Mouse (Mus musculus) layer of hippocampus, adult 9-10 months (tissue): Measurements from ENCODE around the gene Crtam.
A peak's percentile ranks its signal among the peaks of the same experiment; 100 is the strongest.

Source experiments
- DNase-seq: peaks from one replicate; pipeline ENCODE4 v3.0.0; 2022; ENCODE audit warnings: low spot score

Gene Crtam

DNA sequence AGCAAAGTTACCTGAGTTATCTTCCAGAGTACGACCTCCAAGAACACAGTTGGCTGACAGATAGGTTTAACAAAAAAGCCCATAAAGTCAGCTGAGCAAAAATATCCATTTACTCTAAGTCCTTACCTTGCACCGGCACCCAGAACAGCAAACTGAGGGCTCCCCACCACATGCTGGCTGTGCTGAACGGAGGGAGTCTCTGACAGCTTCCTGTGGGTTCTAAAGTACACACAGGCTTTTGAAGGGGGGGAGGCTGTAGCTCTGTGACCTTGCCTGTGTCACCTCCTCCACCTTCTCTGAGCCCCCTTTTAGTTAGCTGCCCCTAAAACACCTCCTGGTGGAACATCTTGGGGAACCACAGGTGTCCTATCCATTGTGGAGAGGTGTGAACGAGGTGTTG lies at the start of gene Crtam:
Gene Crtam (minus strand): TSS at position 214 of the 400 bp plus-strand sequence.
- no peak for DNase-seq

DNA sequence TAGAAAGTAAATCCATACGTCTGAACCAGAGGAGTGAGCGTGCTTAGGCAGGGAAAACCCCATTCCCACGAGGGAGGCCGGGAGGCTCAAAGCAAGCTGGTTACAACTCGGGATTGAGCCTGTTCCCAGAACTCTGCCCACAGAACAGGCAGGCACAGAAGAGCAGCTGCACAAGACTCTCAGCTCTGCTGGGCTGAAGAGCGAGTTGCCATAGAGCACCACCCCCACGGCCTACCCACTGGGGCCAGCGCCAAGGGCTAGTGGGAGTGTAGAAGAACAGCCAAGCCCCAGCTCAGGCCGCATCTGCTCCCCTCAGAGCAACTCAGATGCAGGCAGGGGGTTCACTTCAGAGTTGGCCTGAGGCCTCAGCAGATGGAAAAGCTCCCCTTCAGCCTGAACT lies 49.7 kb upstream of the Crtam start:
- peak; percentile 74 for DNase-seq

DNA sequence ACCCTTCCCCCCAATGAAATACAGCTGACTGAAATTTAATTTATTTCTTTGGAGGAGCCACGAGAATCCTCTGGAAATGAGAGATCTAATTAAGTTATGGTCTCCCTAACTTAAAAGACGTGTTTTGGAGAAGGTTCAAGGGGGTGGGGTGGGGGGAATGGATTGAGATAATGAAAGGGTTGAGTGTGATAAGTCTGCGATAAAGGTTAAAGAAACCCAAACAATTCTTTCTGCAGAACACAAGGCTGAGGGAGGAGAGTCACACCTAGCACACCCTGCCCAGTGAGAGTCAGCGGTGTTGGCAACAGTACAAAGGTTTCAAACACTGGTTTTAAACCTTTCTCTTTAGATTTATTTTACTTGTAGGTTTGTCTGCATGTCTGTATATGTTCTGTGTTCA lies 49.0 kb upstream of the Crtam start:
- no peak for DNase-seq

DNA sequence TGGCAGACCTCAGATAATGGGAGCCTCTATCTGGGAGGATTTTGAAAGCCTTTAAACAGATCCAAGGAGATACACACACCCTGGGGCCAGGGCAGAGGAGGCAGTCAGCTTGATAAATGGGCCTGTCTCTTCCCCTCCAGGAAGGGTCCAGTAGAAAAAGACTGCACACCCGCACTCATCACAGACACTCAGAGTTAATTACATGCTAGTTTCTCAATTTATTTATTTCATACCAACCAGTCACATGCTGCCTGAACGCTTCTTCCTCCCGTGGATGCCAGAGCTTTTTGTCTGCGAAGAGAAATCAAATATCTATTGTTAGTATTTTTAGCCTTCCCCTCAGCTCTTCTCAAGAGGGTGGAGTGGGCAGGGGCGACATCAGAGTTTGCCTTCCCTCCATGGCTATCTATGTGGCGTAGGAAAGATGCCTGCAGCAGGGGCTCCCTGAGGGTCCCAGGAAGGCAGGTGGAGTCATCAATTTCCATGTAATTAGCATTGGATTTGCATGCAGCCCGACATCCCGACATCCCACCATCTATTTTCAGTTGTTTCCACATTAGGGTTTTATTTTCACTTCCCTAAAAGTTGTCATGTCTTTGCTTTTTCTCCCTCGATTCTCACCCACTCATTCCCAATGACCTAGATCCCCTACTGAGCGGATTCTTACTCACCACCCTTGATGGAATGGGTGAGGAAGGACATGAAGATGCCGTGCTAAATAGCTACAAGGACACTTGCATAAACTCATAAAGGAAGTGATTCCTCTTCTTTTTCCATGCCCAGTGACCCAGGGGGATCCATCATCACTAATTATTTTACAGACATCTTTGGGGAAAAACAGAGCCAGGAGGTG lies 46.9 kb upstream of the Crtam start:
- DNase-seq = no peak

DNA sequence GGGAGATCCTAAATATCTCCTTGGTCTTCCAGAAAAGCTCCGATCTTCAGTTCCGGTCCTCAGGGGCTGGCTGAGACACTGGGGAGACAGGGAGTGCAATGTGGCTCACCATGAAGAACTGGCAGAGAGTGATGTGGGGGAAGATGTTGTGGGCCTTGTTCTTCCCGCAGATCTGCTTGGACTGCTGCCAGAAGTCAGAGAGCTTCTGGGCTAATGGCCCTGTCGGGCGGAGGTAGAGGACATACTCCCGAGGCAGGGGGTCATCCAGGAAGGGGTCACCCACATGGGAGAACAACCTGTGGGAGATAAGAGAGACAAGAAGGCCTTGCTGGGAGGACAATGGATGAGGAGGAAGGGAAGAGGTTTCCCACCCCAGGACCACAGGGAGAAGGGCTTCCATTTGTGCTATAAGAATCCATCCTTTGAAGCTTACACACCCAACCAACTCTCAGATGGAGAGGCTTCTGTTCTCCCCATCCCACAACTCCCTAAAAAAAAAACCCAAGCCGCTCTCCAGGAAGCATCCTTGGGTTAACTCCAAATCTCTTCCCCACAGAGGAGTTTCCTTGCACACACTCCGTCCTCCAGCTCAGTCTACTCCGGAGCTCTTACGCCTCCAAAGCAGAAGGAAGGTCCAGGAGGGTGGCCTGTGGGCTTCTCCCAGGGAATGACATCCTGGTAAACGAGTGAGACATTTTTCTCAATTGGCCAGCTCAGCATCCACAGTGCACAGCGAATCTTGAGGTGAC lies 46.1 kb upstream of the Crtam start:
- no peak for DNase-seq

DNA sequence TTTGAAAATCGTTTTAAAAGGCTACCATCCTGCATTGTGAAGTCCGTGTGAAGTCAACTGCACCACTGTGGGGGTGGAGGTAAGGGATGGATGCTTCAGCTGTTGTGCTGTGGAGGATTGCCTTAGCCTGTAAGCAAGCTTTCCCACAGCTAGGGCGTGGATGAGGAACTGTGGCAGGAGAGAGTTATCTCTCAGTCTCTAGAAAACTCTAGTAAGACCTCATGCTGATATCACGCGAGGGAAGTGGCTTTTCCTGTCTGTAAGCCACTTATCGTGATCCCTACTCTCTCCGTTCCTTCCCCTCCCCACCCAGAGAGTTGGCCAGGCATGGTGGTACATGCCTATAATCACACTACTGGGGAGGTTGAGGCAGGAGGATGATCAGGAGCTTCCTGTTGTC lies 44.9 kb upstream of the Crtam start:
- no peak for DNase-seq

DNA sequence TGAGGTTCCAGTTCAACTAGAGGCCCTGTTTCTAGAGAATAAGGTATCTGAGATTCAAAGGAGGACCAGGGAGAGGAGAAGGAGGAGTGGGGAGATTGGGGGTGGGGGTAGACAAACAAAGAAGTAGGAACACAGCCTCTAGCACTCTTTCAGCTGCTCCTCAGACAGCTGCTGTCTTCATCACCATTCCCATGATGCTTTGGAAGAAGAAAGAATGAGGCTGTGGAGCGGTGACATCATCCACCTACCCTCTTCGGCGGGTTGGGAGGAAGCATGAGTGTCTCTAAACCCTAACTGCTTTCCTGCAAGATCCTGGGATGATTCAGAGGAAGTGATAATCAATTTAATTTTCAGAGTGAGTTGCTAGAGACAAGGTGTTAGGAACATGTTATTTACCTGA lies 44.4 kb upstream of the Crtam start:
- no peak for DNase-seq

DNA sequence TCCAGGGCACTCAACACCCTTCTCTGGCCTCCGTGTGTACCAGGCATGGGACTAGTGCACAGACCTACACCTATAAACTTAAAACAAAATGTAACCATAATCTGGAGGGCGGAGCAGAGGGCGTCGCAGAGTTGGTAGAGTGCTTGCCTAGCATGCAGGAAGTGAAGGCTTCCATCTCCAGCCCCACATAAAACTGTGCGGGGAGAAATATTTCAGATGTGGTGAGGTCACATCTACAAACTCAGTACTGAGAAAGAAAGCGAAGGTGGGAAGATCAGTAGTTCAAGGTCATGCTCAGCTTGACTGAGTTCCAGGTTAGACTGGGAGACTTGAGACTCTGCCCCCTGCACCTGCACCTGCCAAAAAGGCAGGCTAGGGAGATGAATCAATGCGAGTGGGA lies 43.8 kb upstream of the Crtam start:
- no peak for DNase-seq

DNA sequence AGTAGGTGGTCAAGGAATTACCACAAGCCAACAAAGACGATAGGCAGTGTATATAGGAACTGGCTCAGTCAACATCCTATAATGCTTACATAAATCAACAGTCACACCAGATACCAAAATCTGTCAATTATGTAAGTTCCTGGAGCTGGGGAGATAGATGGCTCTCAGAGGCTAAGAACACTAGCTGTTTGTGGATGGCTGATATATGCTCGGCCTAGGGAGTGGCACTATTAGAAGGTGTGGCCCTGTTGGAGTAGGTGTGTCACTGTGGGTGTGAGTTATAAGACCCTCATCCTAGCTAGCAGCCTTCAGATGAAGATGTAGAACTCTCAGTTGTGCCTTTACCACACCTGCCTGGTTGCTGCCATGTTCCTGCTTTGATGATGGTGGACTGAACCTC lies 43.2 kb upstream of the Crtam start:
- DNase-seq = no peak

DNA sequence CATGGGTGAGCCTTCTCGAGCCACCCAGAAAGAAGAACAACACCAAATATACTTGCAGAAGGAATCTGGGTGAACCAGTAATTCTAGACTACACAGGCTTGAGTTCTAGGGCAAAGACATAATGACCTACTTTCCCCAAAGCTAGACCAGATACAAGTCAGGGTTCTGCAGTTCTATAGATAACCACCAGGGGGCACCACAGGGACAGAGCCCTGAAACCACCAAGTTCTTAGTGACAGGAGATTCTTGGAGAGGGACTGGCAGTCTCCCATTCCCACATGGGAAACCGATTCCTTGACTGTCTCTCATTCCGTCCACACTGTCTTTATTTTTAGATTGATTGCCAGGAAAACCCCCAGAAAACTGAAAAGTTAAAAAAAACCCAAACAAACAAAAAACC lies 40.2 kb upstream of the Crtam start:
- peak; percentile 93 for DNase-seq

DNA sequence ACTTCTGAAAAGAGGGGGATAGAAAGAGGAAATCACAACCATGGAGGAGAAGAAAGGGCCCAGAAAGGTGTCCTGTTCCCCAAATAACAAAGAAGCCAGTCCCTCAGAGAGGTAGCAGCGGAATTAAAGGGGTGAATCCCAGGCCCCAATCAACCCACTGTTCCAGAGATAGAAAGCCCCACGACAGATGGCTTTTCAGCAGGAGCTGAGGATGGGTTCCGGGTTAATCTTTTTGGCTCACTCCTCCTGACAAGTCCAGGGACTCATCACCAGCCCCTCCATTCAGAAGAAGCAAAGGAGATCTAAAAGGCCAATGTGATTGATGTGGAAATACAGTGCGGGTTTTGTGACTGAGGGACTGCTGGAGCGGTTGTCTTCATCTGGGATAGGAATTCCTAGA lies 39.2 kb upstream of the Crtam start:
- DNase-seq = no peak

DNA sequence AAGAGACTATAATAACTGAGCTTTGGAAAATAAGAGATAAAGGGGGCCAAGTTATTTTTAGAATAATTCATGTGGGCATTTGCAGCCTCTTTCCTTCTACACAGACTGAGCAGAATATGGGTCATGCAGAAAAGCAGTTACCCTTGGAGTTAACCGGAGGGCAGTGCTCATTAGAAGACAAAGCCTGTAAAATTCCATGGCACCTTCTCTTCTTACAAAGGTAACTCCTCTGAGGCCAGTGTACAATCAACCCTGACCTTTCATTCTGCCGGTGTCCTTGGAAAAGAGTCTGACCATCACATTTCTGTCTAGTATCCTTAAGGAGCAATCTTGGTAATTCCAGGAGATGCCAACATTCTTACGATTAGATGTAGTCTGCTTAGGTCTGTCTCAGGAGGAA lies 37.0 kb upstream of the Crtam start:
- no peak for DNase-seq

DNA sequence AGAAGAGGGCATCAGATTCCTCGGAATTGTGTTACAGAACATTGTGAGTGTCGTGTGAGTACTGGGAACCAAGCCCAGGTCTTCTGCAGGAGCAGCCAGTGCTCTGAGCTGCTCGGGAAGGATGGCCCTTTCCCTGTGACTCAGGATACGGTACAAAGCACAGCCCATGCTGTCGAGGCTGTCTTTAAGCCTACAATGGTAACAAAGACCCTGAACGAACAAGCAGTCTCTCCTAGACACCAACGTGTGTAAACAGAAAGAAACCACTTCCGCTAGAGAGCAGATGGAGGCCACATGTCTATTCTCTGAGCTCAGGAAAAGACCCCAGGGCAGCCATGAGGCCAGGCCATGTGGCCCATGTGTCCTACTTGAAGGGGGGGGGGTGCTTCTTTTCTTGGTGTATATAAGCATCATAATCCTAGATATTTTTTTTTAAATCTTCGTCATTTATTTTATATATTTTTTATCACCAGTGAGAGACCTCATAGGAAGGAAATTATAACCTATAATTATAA lies 33.8 kb upstream of the Crtam start:
- no peak for DNase-seq

DNA sequence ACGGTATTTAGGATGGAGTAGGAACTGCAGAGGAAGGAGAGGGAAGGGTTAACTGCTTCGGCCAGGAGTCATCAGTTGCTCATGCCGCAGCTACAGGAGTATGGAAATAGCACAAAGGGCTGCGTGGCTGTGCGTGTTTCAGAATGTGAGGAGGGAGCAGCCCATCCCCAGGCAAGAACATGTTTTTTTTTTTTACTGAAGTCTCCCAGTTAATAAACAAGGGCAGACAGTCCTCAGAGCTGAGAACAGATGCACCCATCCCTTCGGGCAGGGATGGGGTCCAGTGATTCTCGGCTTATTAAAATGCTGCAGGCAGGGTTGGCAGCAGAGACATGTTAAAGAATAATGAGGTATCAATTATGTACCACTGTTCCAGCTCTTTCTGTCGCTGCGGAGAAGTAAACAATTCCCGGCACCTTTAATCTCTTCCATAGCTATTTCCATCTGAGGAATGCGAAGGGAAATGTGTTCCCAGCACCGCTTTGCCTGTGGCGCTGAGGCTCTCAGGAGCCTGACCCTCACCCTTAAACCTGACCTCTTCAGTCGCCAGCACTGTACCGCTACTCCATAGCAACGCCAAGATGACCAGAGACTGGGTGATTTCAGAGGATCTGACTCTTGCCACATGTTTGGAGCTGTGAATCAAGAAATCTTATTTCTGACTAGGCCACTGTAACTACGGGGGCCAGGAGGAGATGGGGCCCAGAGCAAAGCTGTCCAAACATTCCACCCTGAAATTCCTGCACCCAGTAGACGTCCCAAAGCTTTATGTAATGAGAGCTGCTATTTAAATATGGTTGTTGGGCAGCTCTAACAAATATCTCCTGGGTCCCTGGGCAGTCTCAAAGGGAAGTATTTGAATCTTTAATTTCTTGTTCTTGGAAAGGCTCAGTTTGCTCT lies 27.4 kb upstream of the Crtam start:
- no peak for DNase-seq

DNA sequence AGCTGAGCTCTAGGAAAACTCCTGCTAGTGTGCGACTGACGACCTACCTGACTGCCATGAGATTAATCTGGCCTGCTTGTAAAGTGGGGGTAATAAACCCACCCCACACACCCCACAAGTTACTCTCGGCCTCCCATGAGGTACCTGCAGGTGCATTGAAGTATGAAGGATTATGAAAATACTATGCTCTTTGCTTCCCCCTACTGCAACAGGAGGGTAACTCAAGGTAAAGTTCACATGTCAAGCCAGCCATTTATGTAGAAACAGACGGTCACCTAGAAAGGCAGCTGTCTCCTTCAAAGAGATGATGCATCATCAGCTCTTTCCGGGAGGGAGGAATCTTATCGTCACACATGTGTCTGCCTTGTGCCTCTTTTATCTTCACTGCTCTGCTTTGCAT lies 25.4 kb upstream of the Crtam start:
- DNase-seq = no peak

DNA sequence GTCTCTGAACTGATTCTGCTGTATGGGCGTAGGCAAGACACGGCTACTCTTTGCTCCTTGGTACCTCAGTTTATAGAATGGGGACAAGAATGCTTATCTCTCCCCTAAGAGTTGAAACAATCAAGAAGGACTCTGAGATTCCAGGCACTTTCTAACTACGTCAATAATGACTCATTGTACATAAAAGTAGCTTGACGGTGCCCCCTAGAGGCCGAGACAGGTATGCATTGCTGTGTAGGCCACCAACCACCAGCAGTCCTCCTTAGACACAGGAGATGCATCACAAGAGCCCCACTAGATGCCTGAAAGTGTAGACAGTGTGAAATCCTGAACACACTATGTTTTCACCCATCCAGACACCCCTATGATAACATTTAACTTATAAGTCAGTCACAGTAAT lies 24.0 kb upstream of the Crtam start:
- no peak for DNase-seq

DNA sequence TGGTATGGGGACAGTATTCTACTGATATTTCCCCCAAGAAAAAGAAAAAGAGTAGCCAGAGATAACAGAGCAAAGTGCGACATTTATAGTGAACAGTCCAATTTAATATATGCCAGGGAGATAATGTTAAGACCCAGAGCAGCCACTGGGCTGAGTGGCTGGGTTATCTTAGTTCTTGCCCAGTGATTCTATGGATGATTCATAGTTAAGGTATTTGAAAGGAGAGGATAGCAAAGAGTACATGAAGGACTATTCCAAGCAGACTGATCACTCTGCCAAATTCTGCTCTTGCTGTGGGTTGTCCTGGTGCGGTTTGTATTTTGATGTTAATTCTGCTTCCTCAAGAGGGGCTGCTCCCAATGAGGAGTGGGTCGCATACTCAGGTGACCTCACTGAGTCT lies 17.3 kb upstream of the Crtam start:
- no peak for DNase-seq

DNA sequence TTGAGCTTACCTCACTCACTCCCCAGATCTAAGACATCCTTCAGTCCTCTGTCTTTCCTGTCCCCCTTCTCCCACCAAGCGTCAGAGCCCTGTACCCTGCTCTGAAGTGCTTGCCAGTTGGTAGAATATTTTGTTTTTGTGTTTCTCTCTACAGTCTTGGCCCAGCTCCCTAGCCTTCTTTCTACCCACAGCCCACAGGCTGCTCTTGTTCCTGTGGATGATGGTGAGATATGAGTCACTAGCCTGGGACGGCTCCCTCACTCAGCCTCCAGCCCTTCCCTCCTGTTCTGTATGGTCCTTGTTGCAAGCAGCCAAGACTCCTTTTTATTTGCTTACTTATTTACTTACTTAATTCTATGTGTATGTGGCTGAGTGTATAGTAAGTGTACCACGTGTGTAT lies 16.1 kb upstream of the Crtam start:
- DNase-seq = peak; percentile 27

DNA sequence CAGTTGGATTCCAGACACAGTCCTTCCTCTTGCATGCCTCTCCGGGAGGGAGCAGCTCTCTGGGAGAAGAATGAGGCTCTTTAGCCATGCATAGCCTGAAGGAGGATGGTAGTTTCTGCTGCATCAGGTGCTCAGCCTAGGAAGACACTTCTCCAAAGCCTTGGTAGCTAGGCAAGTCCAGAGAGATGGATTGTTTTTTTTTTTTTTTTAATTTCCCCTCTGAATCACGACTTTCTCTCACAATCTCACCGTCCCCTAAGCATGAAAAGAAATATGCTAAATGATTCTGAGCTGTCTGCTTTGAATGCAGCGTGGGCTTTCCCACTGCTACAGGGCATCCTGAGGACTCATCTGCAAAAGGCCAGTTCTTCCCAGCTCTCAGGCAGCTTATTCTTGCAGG lies 10.1 kb upstream of the Crtam start:
- DNase-seq = no peak

DNA sequence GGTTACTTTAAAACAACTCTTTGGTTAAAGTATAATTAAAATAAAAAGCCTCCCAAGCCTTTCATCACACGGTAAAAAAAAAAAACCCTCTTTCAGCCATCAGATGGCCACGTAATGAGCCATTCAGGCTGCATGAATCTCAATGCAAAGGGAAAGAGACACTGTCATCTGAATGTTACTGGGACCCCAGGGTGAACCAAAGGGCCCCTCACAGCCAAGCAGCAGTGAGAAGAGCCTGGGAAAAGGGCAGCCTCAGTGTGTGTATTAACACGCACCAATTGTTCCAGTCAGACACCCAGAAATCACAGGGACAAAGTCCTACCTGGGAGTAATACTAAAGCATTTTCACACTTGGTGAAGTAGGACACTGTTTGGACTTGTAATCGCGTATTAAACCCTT lies 8.0 kb upstream of the Crtam start:
- DNase-seq = no peak

DNA sequence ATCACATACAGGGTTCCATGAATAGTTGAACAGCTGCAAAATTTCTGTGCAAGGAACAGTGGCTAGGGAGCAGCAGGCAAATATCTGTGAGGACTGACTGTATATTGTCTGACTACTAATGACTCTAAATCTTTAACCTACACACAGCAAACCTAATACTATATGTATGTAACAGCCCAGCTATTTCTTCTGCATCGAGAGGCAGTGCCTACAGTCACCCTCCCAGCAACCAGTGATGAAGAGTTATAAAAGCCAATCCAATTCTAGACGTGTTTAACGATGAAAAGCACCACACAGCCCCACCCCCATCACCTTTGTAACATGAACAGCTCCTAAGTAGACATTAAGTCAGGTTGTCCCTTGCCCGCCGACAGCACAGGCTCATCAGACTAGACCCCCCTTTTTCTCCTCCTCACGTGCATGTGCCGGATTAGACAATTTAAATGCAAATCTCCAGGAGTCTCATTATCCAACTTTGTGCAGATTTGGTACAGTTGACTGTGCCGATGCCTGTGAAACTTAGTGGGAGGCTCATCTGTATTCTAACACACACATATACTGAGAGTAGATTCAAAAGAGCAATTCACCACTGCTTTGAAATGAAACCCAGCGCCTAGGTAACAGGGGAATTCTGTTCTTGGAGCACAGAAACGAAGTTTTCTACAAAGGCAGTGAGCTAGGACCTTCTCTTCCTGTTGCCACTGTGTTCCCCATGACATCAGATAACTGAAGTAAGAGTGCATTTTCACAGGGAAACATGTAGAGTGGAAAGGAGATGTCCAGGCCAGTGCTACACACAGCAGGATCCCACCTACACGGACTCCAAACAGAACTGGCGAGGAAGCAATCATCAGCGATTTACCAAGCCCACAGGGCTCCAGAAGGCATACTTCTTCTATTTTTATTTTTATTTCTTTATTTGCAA lies 7.3 kb upstream of the Crtam start:
- no peak for DNase-seq
